Mouse (Mus musculus): Measurements from ENCODE around the gene Foxp1. TPM values are rescaled to one million over a fixed set of nuclear protein-coding genes. Genes with fewer than 3 reads are reported as not detected.

Gene Foxp1
- polyA plus RNA-seq, 2 experiments from 2014 or later = 210 to 217 TPM

DNA sequence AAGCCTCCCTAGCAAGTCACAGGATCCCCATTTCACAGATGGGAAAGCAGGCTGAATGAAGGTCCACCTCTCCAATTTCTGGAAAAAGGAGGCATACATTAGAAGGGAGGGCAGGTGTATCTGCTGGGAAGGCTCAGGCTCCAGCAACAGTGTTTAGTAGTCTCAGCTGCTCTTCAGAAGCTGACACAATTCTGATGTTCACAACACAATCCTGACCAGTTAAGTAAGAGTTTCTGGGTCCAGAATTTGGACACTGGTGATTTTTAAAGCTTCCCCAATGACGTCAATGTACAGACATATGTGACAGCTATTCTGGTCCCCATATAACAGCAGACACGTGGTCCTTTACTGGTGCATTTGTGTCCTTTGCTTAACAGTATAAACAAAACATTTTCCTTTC, 169.1 kb downstream of the Foxp1 start:
- ATAC-seq = no peak

DNA sequence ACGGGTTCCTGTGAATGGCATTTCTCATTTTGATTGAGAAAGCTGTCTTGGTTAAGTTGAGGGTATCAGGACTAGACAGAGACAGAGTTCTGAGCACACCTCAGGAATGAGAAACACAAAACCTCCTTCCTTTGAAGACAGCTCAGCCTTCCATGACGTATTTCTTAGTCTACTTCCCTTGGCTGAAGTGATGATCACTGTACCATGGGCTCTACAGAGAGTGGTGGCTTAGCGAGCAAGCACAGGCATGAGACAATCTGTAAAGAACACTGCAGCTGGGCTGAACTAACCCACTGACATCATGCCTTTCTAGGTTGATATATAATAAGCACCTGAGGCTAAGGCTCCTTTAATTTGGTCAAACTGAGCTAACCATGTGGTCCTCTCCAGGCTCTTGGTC, 172.0 kb downstream of the Foxp1 start:
- ATAC-seq = peak; percentile 84

DNA sequence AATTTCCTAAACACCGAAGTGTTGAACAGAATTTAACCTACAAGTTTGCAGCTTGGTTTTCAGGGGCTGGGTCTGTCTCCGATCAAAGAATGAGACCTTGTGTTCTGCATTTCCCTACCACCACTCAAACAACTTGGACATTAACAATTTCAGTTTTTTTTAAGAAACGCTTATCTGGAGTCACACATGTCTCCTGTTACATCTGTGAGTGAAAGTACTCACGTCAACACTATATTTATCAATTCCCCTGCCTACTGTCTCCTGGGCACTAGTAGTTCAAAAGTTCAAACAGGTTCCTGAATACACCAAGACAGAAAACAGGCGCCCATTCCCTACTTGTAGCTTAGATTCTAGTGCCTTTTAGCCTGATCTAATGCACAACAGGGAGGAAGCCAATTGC, 172.4 kb downstream of the Foxp1 start:
- peak; percentile 31 for ATAC-seq

DNA sequence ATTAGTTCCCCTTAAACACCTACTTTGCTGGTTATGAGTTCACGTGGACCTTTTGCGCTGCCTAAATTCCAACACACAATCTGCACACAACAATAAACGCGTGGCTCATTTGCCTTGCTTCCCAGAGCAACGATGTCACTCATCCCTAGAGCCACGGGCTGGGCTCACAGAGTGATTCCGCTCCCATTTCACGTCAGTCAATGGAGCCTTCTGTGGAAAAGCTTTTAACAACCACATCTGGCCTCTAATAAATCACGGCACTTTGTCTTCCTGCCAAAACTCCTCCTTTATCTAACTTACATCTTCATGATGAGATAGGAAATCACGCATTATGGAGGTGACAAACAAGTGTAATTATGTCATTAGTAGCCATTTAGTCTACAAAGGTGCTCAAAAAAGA, 174.7 kb downstream of the Foxp1 start:
- ATAC-seq = no peak

DNA sequence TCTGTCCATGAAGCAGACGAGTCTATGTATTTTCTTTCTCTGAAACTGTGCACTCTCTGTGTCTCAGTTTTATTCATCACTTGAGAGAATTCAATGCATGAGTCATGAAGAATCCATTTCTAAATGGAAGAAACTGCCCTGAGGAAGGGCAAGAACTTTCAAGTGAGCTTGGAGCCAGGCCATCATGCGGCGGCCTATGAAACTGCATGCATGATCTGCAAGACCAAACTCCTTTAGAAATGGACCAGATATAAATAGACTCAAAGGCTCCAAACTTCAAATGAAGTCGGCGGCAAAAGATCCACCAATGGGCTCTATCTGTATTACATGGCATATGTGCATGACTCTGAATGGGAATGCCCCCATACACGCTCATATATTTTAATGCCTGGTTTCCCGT, 177.6 kb downstream of the Foxp1 start:
- ATAC-seq = no peak

DNA sequence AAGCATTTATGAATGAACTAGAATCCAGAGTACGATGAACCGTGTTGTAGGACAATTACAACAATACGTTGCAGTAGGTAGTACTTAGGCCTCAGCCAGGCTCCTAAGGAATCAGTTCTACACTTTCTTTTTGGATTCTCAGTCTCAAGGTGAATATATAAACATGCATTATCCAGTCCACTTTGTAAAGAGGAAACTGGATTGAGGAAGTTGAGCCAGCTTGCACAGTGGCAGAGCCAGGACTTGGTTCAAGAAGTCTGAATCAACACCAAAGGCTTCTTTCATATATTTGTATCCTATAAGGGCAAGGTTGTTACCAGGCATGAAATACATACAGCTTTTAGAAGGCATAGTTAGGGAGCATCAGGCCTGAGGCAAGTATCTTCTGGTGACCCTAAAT, 178.2 kb downstream of the Foxp1 start:
- no peak for ATAC-seq

DNA sequence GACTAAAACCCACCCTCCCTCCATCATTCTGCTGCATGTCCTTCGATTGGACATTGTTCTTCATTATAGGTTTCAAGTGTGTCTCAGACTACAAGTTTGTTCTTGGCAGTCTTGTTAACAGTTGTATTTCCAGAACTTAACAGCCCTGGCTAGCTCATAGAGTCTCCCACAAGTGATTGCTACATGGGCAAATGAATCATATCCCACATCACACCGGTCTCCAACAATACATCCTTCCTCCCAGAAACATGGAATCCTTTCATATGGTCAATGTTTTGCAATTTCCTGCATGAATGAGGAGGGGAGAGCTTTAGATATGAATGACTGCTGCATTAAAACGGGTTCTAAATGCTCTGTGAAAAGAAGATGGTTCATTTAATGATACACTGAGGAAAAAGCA, 178.7 kb downstream of the Foxp1 start:
- no peak for ATAC-seq

DNA sequence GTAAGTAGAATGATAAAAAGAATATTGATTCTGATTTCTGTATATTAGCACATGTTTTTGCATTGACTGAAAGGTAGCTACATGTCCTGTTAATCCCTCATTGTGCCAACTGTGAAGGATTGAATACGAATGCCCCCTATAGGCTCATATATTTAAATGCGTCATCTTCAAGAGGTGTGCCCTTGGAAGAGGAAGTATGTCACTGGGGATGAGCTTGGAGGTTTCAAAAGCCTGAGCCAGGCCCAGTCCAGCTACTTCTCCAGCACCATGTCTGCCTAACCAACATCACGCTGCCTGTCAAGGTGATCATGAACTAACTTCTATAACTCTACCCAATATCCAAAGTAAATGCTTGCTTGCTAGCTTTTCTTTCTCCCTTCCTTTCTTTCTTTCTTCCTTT, 180.1 kb downstream of the Foxp1 start:
- no peak for ATAC-seq

DNA sequence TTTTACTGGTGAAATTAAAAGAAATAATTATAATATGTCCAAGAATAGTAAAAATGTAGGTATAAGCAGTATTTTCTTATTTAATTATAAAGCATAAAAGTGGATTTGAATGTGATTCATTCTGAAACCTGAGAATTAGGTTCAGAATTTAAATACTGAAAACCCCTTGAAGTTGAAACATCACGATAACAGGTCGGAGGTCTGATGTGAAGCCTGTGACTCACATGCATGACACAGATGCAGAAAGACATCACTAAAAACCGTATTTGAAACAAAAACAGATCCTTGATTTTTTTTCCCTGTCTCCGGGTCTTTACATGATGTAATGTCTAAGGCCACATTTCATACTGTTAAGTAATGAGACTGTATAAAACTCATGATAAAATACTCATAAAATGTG, 181.6 kb downstream of the Foxp1 start:
- peak; percentile 68 for ATAC-seq

DNA sequence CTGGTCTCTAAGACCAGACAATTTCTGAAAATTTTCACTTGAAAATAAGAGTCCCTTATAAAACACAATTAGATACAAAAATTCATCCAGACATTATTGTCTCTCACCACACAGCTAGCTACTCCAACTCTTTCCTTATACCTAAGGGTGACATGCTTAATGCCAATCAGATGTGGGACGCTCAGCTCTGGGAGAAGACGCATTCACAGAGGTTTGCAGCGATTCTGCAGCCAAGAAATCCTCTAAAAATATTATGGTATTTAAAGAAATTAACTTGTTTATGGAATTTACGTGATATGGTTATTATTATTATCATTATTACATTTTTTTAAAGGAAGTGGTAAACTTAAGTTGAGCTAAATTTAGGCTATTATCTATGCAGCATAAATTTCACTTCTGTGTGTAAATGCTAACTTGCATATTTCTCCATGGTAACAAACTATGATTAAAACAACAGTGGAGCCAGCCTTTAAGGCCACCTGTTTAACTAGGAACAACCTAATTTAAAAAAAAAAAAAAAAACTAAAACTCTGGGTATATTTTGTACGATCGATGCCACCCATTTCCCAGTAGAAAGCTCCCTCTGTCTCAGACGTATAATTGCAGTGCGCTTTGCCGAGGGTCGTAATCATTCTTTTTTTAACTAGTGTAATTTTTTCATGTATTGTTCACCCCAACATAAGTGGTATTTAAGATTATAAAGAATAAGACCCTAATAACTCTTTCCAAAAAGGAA, 182.4 kb downstream of the Foxp1 start:
- peak; percentile 17 for ATAC-seq

DNA sequence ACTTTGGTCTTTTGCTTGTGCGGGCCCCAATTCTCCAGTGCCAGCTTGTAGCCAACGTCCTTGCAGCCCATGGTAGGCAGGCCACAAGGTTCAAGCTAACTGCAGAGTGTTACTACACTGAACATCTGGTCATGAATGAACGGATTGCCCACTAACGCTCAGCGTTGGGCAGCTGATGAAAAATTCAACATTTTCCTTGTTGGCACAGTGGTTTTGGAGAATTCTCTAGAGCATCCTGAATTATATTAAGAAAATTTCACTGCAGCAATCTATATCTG, 183.2 kb downstream of the Foxp1 start:
- ATAC-seq = no peak

DNA sequence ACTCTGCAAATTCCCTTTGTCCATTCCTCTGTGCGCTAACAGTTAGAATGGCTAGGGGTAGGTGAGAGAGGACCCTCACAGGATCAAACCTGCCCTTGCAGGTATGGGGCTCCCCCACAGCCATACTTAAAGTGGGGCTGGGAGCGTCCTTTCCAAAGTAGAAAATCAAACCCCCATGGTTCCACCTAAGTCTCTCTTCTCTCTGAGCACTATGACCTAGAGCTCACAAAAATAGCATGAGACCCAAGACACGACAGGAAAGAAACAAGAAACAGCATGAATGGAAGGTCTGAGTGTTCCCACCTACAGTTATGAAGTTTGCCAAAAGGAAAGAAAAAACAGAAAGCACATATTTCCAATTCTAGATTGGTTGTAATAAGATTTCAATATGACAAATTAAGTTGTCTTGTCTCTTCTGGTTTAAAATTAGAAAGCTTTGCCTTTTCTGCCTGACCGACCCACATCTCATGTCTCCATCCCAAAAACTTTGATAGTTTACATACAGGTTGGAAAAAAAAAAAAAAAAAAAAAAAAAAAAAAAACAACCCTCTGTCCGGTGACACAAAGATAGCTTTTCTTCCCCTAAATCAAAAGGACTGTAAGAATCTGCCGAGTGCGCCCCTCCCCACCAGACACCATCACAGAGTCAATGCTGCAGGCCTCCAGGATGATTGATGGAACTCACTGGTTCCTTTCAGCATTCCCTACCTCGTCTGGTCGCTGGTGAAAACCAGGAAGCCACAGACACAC, 183.8 kb downstream of the Foxp1 start:
- ATAC-seq = no peak

DNA sequence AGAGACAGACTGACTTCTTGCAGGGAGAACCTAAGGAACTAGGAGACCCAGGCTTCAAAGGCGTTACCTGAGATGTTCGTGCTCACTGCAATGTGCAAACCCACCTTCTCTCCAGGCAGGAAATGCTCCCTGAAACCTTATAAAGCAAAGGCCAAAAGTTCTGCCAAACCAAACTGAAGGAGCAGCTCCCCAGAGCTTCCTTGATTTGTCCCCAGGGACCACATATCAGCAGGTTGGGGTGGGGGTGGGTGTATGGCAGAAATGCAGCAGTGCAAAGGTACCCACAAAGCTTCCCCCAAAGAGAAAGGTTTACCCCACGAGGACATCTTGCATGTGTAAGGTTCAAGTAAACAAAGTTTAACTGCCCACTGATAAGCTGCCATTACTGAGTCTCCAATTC, 184.3 kb downstream of the Foxp1 start:
- no peak for ATAC-seq

DNA sequence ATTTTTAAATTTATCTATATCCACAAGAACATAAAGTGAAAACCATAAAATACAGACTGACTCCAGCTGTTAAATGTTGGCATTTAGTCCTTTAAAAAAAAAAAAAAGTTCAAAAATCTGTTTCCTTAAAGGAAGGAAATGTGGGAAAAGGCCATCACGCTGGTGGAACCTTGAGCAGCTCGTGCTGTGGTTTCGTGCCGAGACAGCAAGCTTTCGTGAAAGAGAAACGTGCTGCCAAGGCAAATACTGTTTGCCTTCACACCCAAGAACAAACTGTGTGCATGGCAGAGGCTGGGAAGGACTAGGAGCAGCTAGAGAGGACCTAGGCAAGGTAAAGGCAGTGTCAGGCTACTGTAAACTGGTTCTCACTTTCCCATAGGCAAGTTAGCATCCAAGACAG, 184.9 kb downstream of the Foxp1 start:
- no peak for ATAC-seq

DNA sequence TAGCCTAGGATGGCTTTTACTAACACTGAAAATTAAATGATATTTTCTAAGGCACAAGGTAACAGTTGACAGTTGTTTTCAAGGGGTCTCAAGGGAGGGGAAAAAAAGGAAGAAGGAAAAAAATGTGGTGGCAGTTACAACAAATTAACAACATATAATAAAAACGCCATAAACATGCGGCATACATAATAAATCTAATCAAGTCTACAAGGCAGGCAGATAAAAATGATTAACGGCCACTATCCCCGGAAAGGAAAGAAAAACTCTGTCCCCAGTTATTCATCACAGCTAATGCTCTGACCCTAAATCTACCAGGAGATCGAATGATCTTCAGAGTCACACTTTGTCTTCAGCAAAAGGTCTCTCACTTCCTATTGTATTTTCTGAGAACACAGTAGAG, 186.3 kb downstream of the Foxp1 start:
- ATAC-seq = no peak

DNA sequence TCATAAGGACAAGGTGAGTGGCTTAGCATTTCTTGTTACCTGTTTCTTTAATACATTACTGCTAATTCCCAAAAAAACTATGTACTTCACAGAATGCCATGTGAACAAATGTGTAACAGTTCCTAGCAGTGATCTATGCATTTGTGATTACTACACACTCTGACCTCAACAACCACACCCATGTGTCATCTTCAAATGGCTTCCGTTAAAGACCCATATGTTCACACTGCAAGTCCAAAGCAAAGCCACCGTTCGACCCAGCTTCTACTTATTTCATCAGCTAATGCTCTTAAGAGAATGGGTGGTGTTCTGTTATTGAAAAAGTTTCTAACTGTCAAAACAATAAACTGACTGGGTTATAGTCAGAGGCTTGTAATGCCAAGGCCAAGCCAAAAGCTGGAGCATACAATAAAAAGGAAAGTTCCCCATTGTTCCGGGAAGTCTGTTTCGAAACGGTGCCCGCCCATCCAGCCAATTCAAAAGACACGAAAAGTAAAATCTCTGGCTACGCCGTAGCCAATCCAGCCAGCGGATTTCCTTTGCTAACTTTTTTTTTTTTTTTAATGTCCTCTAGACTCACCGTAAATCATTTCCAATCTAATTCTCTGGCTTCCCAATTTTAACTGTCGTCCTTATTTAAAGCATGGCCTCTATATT, 187.2 kb downstream of the Foxp1 start:
- peak; percentile 38 for ATAC-seq

DNA sequence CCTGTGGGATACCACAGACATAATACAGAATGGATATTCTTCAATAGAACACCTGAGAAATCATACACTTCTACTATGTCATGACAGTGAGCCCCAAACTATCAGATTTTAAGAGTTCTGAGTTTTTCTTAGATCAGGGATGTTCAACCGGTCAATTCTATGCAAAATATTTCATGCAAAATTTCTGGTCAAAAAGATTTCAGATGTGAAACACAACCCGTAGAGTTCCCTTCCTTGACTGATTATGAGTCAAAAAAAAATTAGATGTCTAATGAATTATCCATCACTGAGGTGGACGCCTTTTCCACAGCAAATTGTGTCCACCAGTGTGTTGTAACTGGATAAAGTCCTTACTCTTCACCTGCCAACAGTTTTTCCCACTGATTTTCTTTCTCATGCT, 188.3 kb downstream of the Foxp1 start:
- ATAC-seq = no peak

DNA sequence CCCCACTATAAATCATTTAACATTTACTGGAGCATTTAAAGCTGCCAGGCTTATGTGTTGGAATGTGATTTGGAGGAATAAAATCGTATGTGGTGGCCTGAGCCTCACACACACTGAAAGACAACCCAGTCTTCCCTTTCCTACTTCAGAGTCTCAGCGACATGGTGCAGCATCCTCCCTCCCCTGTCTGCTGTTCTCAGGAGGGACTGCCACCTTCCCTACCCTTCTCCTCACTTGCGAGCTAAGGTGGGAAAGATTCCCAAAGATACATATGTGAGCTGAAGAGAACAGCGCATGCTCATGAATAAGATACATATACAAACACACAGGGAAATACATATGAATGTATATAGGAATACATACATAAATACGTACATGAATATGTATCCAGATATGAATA, 189.4 kb downstream of the Foxp1 start:
- ATAC-seq = no peak

DNA sequence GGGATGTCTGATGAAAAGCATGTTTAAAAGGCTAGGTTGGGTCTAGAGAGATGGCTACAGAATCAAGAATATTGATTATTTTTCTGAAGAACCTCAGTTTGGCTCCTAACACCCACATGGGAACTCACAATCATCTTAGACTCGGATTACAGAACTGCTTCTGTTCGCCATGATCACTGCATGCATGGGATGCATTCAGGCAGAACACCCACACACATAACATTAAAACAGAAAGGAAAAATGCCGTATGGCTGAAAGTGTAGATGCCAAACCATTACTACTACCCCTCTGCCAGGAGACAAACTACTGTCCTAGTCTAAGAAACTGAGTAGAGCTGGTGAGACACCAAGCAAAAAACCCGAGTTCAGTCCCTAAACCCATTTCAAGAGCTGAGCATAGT, 192.4 kb downstream of the Foxp1 start:
- no peak for ATAC-seq

DNA sequence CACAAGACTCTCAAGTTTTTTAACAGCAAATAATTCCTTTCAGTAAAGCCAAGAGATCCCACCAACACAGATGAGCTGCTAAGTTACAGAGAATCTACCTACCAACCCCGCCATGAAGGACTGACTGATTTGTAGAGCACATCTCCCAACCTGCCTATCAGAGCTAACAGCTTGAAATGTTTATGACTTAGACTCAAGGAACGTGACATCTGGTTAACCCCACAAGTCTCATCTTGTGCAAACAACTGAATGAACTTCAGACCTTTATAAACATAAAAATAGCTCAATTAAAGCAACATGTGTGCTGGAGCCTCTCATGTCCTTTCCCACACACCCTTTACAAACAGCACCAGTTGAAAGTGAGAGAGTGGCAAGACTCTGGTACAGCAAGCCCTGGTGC, 193.9 kb downstream of the Foxp1 start:
- peak; percentile 23 for ATAC-seq

DNA sequence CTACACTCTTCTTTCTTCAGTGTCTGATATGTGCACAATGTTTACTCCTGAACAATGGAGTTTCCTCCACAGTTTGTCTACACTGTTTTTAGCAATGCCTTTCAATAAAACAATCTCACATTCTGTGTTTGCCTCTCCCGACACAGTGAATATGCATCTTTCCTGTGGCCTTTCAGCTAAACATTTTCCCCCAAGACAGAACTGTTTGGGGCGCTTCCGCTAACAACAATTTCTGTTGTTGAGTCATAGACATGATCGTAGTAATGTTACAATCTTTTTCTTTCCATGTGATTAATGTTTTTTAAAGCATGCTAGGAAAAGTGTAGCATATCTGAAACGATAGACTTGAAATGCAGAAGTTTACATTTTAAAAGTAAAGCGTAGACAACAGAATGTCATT, 194.4 kb downstream of the Foxp1 start:
- ATAC-seq = no peak

DNA sequence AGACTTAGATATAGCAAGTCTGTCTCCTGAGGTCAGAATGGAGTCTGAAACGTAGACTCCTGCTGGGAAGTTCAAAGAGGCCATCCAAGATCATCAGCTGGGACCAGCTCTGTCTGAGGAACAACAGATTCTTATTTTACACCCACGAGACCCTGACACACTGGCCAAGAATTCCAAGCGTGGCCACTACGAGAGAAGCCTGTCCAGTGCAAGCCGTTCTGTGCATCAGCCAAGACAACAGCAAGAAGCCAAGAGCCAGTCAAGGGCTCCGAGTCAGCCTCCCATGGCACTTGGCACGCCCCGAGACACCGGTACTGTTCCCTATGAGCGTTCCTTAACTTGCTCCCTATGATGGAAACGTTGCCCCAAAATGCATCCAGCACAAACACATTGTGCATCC, 194.8 kb downstream of the Foxp1 start:
- ATAC-seq = no peak

DNA sequence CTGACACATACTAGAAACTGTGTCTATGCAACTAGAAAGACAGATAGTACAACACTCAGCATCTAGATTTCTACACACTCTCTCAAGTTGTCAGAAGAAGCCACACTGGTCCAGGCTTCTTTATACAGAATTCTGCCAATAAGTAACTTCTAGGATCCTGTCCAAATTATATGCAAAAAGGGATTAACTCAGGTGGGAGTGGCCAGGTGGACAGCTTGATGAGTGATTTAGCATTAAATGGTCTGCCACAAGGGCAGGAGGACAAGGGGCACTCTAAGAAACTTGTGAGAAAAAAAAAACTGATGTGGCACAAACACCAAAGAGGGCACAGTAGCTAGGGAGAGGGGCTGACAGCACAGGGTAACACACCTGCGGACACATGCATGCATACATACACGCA, 196.6 kb downstream of the Foxp1 start:
- no peak for ATAC-seq

DNA sequence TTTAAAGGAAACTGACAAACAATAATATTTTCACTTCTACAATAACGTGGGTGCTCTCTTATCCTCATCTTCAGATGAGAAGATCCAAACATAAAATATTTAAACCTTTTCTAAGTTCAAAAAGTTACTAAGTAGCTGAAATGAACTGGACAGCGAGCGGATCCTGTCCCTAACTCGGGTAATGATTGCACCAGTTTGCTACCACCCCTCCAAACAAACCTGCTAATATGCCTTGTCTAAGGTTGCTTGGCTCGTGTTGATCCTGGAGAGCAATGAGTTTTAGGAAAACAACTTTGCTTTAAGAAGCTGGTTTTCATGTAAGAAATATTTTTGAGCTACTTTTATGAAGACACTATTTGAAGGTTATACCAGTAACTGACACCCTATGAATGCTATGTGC, 197.1 kb downstream of the Foxp1 start:
- no peak for ATAC-seq

All from activated CD4-positive, CD25-positive, alpha-beta regulatory T cell, adult 4 months (primary cell).